Mouse (Mus musculus) stomach, embryonic 15.5 days (tissue): ENCODE data around the gene 1700029J07Rik. TPM values are rescaled to one million over a fixed set of nuclear protein-coding genes. Genes with fewer than 3 reads are reported as not detected.

Experiments
- ATAC-seq: fragments of 200-750 bp; cut with Nextera tagmentation; 2 replicates; pipeline ENCODE4 v1.8.0; 2017; ENCODE audit warnings: low read depth, moderate number of reproducible peaks, moderate TSS enrichment; ENCODE audit not compliant: insufficient read depth, low FRiP score
- H3K27ac ChIP-seq: fragments of 300-500 bp; sonication (generic); 2 replicates; pipeline ENCODE4 v1.5.1; 2015; ENCODE audit warnings: mild to moderate bottlenecking, inconsistent platforms
- H3K27me3 ChIP-seq: fragments of 300-500 bp; sonication (generic); replicated peaks from 2 replicates; pipeline ENCODE4 v1.6.1; 2015; ENCODE audit warnings: inconsistent platforms
- H3K36me3 ChIP-seq: fragments of 300-500 bp; sonication (generic); 2 replicates; pipeline ENCODE4 v1.6.1; 2015; ENCODE audit warnings: inconsistent platforms
- H3K4me1 ChIP-seq: fragments of 300-500 bp; sonication (generic); 2 replicates; pipeline ENCODE4 v1.6.1; 2015; ENCODE audit warnings: inconsistent platforms
- H3K4me2 ChIP-seq: fragments of 300-500 bp; sonication (generic); 2 replicates; pipeline ENCODE4 v1.6.1; 2015; ENCODE audit warnings: mild to moderate bottlenecking, inconsistent platforms
- H3K4me3 ChIP-seq: fragments of 300-500 bp; sonication (generic); replicated peaks from 2 replicates; pipeline ENCODE4 v1.5.1; 2015; ENCODE audit warnings: inconsistent platforms
- H3K9ac ChIP-seq: fragments of 300-500 bp; sonication (generic); 2 replicates; pipeline ENCODE4 v1.6.1; 2015; ENCODE audit warnings: inconsistent platforms
- H3K9me3 ChIP-seq: fragments of 300-500 bp; sonication (generic); 2 replicates; pipeline ENCODE4 v1.6.1; 2016; ENCODE audit warnings: inconsistent platforms
- WGBS: fragments of 180-500 bp; shearing (Covaris S2); methylation state at CpG from one replicate; pipeline ENCODE4 v1.1.7; 2015; 5-methylcytosine and 5-hydroxymethylcytosine counted together
- polyA plus RNA-seq: library from polyadenylated mRNA; unstranded; fragments of >200 nt; fragmentation: Nextera tagmentation; extraction: Ambion mirVana; gene quantifications from 2 replicates; pipeline ENCODE4 v1.2.1, GENCODE M21; 2015

1700029J07Rik gene
- polyA plus RNA-seq, 1 experiment from 2014 or later, result 3.8 TPM

GRCm38 (mm10) chr8:45998228-45998627 lies 23.2 kb upstream of the 1700029J07Rik start:
- 73% methylated on average over 2 of the region's 2 CpGs for WGBS
- no peaks in the 10 kb centered on the region for H3K27me3 ChIP-seq
- H3K9me3 ChIP-seq, result no peaks in the 10 kb centered on the region
- peaks cover 17% of the 10 kb centered on the region for H3K36me3 ChIP-seq
- no peak for ATAC-seq
- H3K4me2 ChIP-seq, result peak overlapping the region; percentile 42
- H3K9ac ChIP-seq, result no peak overlapping the region
- H3K4me1 ChIP-seq, result peaks cover 4% of the 10 kb centered on the region; the same call in 1 of the 2 replicates
- no peak overlapping the region for H3K27ac ChIP-seq
- no peak overlapping the region for H3K4me3 ChIP-seq

DNA sequence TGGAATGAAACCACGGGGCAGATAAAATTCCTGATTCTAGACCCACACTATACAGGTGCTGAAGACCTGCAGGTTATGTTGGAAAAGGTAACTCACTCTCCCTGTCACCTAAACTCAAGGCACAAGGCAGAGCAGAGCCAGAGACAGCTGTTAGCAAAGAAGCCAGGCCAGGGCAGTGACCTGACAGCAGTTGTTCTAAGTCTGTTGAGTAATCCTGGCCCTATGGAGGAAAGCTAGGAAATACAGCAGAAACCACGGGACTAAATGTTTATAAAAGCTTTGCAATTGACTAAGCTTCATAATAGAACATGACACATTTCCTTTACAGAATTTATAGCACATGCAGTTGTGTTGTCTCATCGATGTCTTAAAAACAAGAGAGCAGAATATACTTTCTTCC lies 20.5 kb upstream of the 1700029J07Rik start:
- no peak overlapping the region for H3K4me2 ChIP-seq
- H3K4me3 ChIP-seq, result no peak overlapping the region
- H3K27ac ChIP-seq, result no peak overlapping the region
- H3K27me3 ChIP-seq, result no peaks in the 10 kb centered on the region
- peaks cover 4% of the 10 kb centered on the region; the same call in 1 of the 2 replicates for H3K4me1 ChIP-seq
- H3K9ac ChIP-seq, result no peak overlapping the region
- peaks cover 21% of the 10 kb centered on the region for H3K36me3 ChIP-seq
- ATAC-seq, result no peak
- no peaks in the 10 kb centered on the region for H3K9me3 ChIP-seq
- WGBS, result 71% methylated on average over 3 of the region's 3 CpGs

DNA sequence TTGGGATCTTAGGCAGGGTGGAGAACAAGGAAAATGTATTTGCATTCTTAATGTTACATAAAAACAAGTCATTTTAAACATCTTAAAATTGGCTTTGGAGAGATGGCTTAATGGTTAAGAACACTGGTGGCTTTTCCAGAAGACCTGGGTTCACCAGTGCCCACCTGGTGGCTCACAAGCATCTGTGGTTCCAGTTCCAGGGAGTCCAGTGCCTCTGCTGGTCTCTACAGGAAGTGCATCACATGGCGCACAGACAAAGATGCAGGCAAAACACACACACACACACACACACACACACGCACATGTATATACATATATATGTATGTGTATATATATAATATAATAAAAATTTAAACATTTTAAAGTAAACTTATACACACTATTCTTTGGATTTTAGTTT lies 19.1 kb upstream of the 1700029J07Rik start:
- Histone ChIP-seq H3K36me3 (peaks cover 27% of the 10 kb centered on the region), H3K4me3 (no peak overlapping the region), H3K9me3 (no peaks in the 10 kb centered on the region), H3K27ac (no peak overlapping the region), H3K9ac (no peak overlapping the region), H3K27me3 (no peaks in the 10 kb centered on the region), H3K4me1 (peaks cover 1% of the 10 kb centered on the region; the same call in 1 of the 2 replicates), H3K4me2 (no peak overlapping the region)
- 95% methylated on average over 2 of the region's 2 CpGs for WGBS
- ATAC-seq, result no peak

GRCm38 (mm10) chr8:45990631-45991310 lies 15.7 kb upstream of the 1700029J07Rik start:
- Histone ChIP-seq H3K27ac (no peak overlapping the region), H3K27me3 (no peaks in the 10 kb centered on the region), H3K4me1 (no peaks in the 10 kb centered on the region), H3K9ac (no peak overlapping the region), H3K4me3 (no peak overlapping the region), H3K9me3 (no peaks in the 10 kb centered on the region), H3K36me3 (peaks cover 22% of the 10 kb centered on the region), H3K4me2 (no peak overlapping the region)
- ATAC-seq, result no peak
- 89% methylated on average over 4 of the region's 4 CpGs for WGBS

DNA sequence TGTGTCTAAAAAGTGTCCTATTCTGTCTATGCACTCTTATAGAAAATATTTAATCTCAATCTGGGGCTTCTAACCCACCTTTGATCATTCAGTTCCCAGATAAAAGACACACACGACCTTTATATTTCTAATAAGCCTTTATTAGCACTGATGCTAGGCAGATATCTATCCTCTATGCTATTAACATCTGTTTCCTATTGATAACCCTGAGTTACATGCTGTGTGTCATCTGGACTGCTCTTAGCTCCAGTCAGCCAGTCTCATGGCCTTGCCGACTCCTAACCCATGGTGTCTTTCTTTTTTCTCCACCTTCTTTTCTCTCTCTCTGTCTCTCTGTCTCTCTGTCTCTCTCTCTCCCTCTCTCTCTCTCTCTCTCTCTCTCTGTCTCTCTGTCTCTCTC lies 13.1 kb upstream of the 1700029J07Rik start:
- H3K4me1 ChIP-seq, result no peaks in the 10 kb centered on the region
- no peak overlapping the region for H3K4me3 ChIP-seq
- WGBS, result 76% methylated on average over 2 of the region's 2 CpGs
- no peaks in the 10 kb centered on the region for H3K27me3 ChIP-seq
- H3K27ac ChIP-seq, result no peak overlapping the region
- H3K36me3 ChIP-seq, result peaks cover 20% of the 10 kb centered on the region
- no peaks in the 10 kb centered on the region for H3K9me3 ChIP-seq
- no peak overlapping the region for H3K9ac ChIP-seq
- H3K4me2 ChIP-seq, result no peak overlapping the region
- no peak for ATAC-seq

DNA sequence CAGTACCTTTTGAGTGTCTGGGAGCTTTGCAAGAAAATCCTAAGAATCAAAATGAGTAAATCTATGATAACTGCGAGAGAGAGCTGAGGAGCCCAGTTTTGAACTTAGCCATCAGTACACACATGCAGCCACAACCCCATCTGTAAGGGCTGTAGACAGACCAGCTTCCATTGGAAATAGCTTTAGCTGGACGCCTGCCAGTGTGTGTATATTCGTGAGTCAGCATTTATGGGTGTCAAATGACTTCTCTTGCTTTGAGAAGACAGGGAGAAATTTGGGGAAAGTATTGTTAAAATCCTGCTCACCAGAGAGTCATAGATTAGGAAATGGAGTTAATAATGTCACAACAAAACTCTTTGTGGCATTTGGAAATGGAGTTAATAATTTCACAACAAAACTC lies 11.6 kb upstream of the 1700029J07Rik start:
- H3K4me2 ChIP-seq, result no peak overlapping the region
- H3K4me1 ChIP-seq, result no peaks in the 10 kb centered on the region
- no peak overlapping the region for H3K4me3 ChIP-seq
- ATAC-seq, result no peak
- H3K9me3 ChIP-seq, result no peaks in the 10 kb centered on the region
- no peak overlapping the region for H3K27ac ChIP-seq
- no peak overlapping the region for H3K9ac ChIP-seq
- peaks cover 23% of the 10 kb centered on the region for H3K36me3 ChIP-seq
- WGBS, result 59% methylated on average over 3 of the region's 3 CpGs
- no peaks in the 10 kb centered on the region for H3K27me3 ChIP-seq

DNA sequence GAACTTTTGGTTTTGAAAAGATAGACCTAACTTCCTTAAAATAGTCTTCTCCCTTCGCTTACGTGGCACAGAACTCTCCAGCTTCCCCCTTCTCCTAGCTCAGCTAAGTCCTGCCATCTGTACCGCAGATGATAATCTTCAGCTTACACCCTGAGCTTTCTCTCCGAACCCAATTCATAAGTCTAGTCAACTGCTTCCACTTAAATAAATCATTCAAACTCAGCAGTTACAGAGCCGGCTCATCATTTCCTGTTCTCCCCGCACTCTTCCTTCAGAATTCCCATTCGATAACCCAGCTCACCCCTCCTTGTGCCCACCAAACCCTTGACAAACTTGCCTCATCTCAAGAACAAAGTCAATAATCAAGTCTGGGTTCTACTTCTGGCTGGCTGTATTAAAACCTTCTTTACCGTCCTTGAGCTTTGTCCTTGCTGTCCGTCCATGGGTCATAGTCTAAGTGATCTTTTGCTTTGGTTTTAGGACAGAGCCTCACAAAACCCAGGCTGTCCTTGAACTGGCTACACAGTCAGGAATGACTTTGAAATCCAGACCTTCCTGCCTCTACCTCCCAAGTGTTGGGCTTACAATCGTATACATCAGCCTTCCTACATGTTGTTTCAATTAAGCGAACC lies 901 bp upstream of the 1700029J07Rik start:
- Histone ChIP-seq H3K4me2 (peak overlapping the region; percentile 58), H3K4me3 (peak overlapping the region; percentile 56), H3K9me3 (no peaks in the 10 kb centered on the region), H3K4me1 (0 out of 2 replicates have a peak, but pooled peaks cover 7% of the 10 kb centered on the region), H3K27ac (peak overlapping the region; percentile 38; the same call in 1 of the 2 replicates), H3K36me3 (peaks cover 14% of the 10 kb centered on the region), H3K27me3 (no peaks in the 10 kb centered on the region), H3K9ac (peak overlapping the region; percentile 55)
- WGBS, result 54% methylated on average over 11 of the region's 11 CpGs
- peak; percentile 1; the same call in 1 of the 2 replicates for ATAC-seq

DNA sequence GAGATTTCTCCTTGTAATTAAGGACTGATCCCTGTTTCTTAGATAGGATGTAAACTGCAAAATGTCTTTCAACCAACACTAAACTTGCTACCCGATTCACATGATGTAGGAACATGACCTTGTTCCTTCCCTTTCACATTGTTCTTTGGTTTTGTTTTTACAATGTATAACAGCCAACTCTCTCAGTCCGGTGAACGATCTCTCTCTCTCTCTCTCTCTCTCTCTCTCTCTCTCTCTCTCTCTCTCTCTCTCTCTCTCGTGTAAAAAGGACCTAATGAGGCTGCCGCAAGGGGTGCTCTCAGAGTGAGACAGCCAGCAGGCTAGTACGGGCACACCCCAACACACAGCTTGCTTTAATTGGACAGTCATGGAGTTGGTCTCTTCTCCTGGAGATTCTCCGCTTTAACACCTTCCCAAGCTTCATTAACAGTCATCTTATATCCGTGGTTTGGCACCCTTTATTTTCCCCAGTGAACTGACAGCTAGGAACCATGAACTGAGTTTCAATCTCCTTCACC lies 1.0 kb downstream of the 1700029J07Rik start:
- H3K4me3 ChIP-seq, result no peak overlapping the region
- H3K9me3 ChIP-seq, result no peaks in the 10 kb centered on the region
- peak overlapping the region; percentile 58 for H3K4me2 ChIP-seq
- no peak for ATAC-seq
- peaks cover 11% of the 10 kb centered on the region for H3K36me3 ChIP-seq
- H3K27ac ChIP-seq, result no peak overlapping the region
- H3K27me3 ChIP-seq, result no peaks in the 10 kb centered on the region
- H3K9ac ChIP-seq, result no peak overlapping the region
- 0 out of 2 replicates have a peak, but pooled peaks cover 7% of the 10 kb centered on the region for H3K4me1 ChIP-seq
- 71% methylated on average over 8 of the region's 8 CpGs for WGBS

GRCm38 (mm10) chr8:45970894-45971293 lies 4.2 kb downstream of the 1700029J07Rik start:
- no peak for ATAC-seq
- H3K4me2 ChIP-seq, result no peak overlapping the region
- H3K27ac ChIP-seq, result no peak overlapping the region
- H3K9ac ChIP-seq, result no peak overlapping the region
- H3K4me3 ChIP-seq, result no peak overlapping the region
- no peaks in the 10 kb centered on the region for H3K9me3 ChIP-seq
- no peaks in the 10 kb centered on the region for H3K27me3 ChIP-seq
- H3K36me3 ChIP-seq, result no peaks in the 10 kb centered on the region
- H3K4me1 ChIP-seq, result 0 out of 2 replicates have a peak, but pooled peaks cover 4% of the 10 kb centered on the region
- WGBS, result 92% methylated on average over 12 of the region's 12 CpGs

GRCm38 (mm10) chr8:45950622-45951021 lies 24.4 kb downstream of the 1700029J07Rik start:
- no peaks in the 10 kb centered on the region for H3K27me3 ChIP-seq
- no peaks in the 10 kb centered on the region for H3K9me3 ChIP-seq
- no peaks in the 10 kb centered on the region for H3K36me3 ChIP-seq
- no peaks in the 10 kb centered on the region for H3K4me1 ChIP-seq
- no peak overlapping the region for H3K27ac ChIP-seq
- H3K4me3 ChIP-seq, result no peak overlapping the region
- H3K9ac ChIP-seq, result no peak overlapping the region
- ATAC-seq, result no peak
- no peak overlapping the region for H3K4me2 ChIP-seq
- 64% methylated on average over 2 of the region's 2 CpGs for WGBS

- H3K4me1 ChIP-seq, result no peaks in the 10 kb centered on the region
- H3K9ac ChIP-seq, result no peak overlapping the region
- no peak overlapping the region for H3K27ac ChIP-seq
- ATAC-seq, result no peak
- no peaks in the 10 kb centered on the region for H3K27me3 ChIP-seq
- H3K36me3 ChIP-seq, result no peaks in the 10 kb centered on the region
- no peaks in the 10 kb centered on the region for H3K9me3 ChIP-seq
- H3K4me2 ChIP-seq, result no peak overlapping the region
- WGBS, result 92% methylated on average over 4 of the region's 4 CpGs
- no peak overlapping the region for H3K4me3 ChIP-seq
Observed at GRCm38 (mm10) chr8:45946283-45946682, 28.8 kb downstream of the 1700029J07Rik start.

DNA sequence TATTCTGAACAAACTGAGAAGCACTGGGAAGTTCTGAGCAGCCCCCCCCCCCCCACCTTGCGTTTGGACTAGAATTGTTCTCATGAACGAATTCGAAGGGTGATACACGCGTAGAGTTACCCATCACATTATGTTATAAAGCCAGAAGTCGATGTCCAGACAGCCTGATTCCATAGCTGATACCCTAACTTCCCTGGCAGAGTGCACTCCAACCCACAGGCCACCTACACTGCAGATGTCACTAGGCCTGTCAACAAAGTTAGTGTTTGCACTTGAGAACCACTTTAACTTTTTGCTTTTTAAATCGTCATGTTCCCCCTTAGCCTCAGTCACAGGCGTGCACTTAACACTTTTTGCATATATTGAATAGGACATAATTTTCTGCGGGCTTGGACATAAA lies 38.1 kb downstream of the 1700029J07Rik start:
- Histone ChIP-seq H3K9me3 (no peaks in the 10 kb centered on the region), H3K4me3 (no peak overlapping the region), H3K4me2 (no peak overlapping the region), H3K27ac (no peak overlapping the region), H3K4me1 (no peaks in the 10 kb centered on the region), H3K27me3 (no peaks in the 10 kb centered on the region), H3K9ac (no peak overlapping the region), H3K36me3 (no peaks in the 10 kb centered on the region)
- ATAC-seq, result no peak
- 88% methylated on average over 9 of the region's 9 CpGs for WGBS
